8 mouse cellular contexts compared by ENCODE assay signal in the genomic region with DNA sequence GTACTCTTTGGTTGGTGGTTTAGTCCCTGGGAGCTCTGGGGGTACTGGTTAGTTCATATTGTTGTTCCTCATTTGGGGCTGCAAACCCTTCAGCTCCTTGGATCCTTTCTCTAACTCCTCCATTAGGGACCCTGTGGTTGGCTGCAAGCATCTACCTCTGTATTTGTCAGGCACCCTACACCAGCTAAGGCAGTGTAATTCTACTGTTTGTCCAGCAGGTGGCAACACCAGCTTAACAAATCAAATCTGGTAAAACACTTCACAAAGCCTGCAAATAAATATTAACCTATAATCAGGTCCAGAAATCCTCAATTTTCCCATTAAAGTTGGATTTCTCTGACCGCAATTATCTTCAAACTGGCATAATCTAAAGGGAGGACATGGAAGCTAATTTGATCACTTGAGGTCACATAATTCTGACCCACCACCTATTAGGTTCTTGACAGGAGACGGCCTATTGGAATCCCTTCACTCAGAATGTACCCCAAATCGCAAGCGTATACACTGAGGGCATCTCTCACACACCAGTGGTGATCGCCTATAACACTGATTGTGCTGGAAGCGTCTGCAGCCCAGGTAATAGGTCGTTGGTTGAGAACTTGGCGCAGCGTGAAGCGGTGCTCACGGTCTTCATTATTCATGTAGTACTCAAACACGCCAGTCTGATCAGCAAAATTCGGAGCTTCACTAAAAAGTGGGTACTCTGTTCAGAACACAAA. TPM values are rescaled to one million over a fixed set of nuclear protein-coding genes. Genes with fewer than 3 reads are reported as not detected.
DNase-seq lines count a peak whose midpoint lies in the region; ATAC-seq lines count a peak whose summit lies in the region.

No protein-coding gene starts in this region.

- ATAC-seq in heart, embryonic 11.5 days (replicated peaks; ENCODE audit: insufficient number of reproducible peaks, low FRiP score, low TSS enrichment): no peak
- peak; percentile 78 for ATAC-seq in CD4-positive, CD25-positive, alpha-beta regulatory T cell, adult 4 months

- H3K36me3 ChIP-seq in heart, embryonic 11.5 days (ENCODE audit: control insufficient read depth, insufficient read depth, low read length): no peaks in the 10 kb centered on the region

- no peak overlapping the region for H3K4me3 ChIP-seq in heart, embryonic 11.5 days (ENCODE audit: low read depth, low read length)

- H3K9ac ChIP-seq in heart, embryonic 11.5 days (ENCODE audit: low read depth, low read length): no peak overlapping the region

- no peaks in the 10 kb centered on the region for H3K27me3 ChIP-seq in heart, embryonic 11.5 days (ENCODE audit: control insufficient read depth, insufficient read depth, low read length)

- 79% methylated on average over 13 of the region's 13 CpGs for WGBS in heart, embryonic 11.5 days (ENCODE audit: insufficient replicate concordance)

- peaks cover 13% of the 10 kb centered on the region for H3K4me1 ChIP-seq in heart, embryonic 11.5 days (ENCODE audit: control insufficient read depth, insufficient read depth, low read length)

- no peaks in the 10 kb centered on the region for H3K9me3 ChIP-seq in heart, embryonic 11.5 days (replicated peaks; ENCODE audit: control insufficient read depth, low read length)

- DNase-seq in heart, adult 18-20 months: peak; percentile 16 to 34
- peak; percentile 34 for DNase-seq in cerebellum, adult 8-10 months
- peak; percentile 4 to 6 for DNase-seq in heart, adult 9 months (ENCODE audit: low spot score in 2 of 2)
- peak; percentile 23 to 41 for DNase-seq in layer of hippocampus, postnatal 10 days (ENCODE audit: low spot score in 2 of 2)
- DNase-seq in natural killer cell, adult 2 months (ENCODE audit: low spot score in 2 of 2): peak; percentile 29 to 34
- DNase-seq in urinary bladder, postnatal 14 days (ENCODE audit: low spot score): no peak

- no peak overlapping the region for H3K4me2 ChIP-seq in heart, embryonic 11.5 days

- H3K27ac ChIP-seq in heart, embryonic 11.5 days (ENCODE audit: low read depth, low read length): no peak overlapping the region

RNA-seq across cellular contexts. Expression of gene Galc, which starts 46.6 kb away (rescaled TPM):
- total RNA-seq in heart, adult 18-20 months (2021): 1 to 10 TPM; 7.7 to 8.8 TPM
- polyA plus RNA-seq in heart, embryonic 11.5 days (2014; fragmentation: Nextera tagmentation; extraction: Ambion mirVana): 6.8 and 9.5 TPM in 2 replicates
- polyA plus RNA-seq in CD4-positive, CD25-positive, alpha-beta regulatory T cell, adult 4 months (2017; shearing (Covaris generic)): 1 to 10 TPM; 2.4 to 3.3 TPM
- total RNA-seq in layer of hippocampus, postnatal 10 days (2021): 10 to 100 TPM; 20.7 to 24.9 TPM

RNA-seq across cellular contexts. Expression of gene Gpr65, which starts 55.8 kb away (rescaled TPM):
- 1 to 10 TPM in 1 of 2 experiments, under 1 TPM in 1; 0.89 to 1.2 TPM for total RNA-seq in heart, adult 18-20 months (2021)
- polyA plus RNA-seq in heart, embryonic 11.5 days (2014; fragmentation: Nextera tagmentation; extraction: Ambion mirVana): 0.42 and 0.48 TPM in 2 replicates
- 10 to 100 TPM; 55.8 to 64.6 TPM for polyA plus RNA-seq in CD4-positive, CD25-positive, alpha-beta regulatory T cell, adult 4 months (2017; shearing (Covaris generic))
- not detected for total RNA-seq in layer of hippocampus, postnatal 10 days (2021)
